Mouse (Mus musculus): ENCODE data around the gene Dmrta2. TPM values are rescaled to one million over a fixed set of nuclear protein-coding genes. Genes with fewer than 3 reads are reported as not detected.
A peak's percentile ranks its signal among the peaks of the same experiment; 100 is the strongest.

Dmrta2 gene
- polyA plus RNA-seq (2015; fragmentation: Nextera tagmentation; extraction: Ambion mirVana), result 0.05 TPM in 2 replicates

GRCm38 (mm10) chr4:109977148-109978067, at the start of gene Dmrta2:
Gene Dmrta2 (plus strand): TSS chr4:109978053.
- Histone ChIP-seq H3K4me3 (replicated peaks) (peak within 1 kb of the TSS; percentile 33), H3K27ac (no peak within 1 kb of the TSS), H3K4me1 (replicated peaks) (peaks cover 32% of the 10 kb centered on the region), H3K4me2 (replicated peaks) (peak within 1 kb of the TSS; percentile 59), H3K9ac (no peak within 1 kb of the TSS), H3K27me3 (replicated peaks) (peaks cover 97% of the 10 kb centered on the region), H3K36me3 (no peaks in the 10 kb centered on the region), H3K9me3 (no peaks in the 10 kb centered on the region)
- WGBS, result under 1% methylated on average over 64 of the region's 64 CpGs
- peak; percentile 33 for ATAC-seq

GRCm38 (mm10) chr4:109929058-109929457, 48.8 kb upstream of the Dmrta2 start:
- no peak for ATAC-seq
- no peaks in the 10 kb centered on the region for H3K36me3 ChIP-seq
- WGBS, result 92% methylated on average over 1 of the region's 1 CpGs

GRCm38 (mm10) chr4:109930445-109930844, 47.4 kb upstream of the Dmrta2 start:
- Histone ChIP-seq H3K4me2 (replicated peaks) (no peak overlapping the region), H3K9me3 (no peaks in the 10 kb centered on the region), H3K36me3 (no peaks in the 10 kb centered on the region), H3K27me3 (replicated peaks) (no peaks in the 10 kb centered on the region), H3K9ac (no peak overlapping the region), H3K4me1 (replicated peaks) (no peaks in the 10 kb centered on the region), H3K27ac (no peak overlapping the region), H3K4me3 (replicated peaks) (no peak overlapping the region)
- 100% methylated on average over 1 of the region's 1 CpGs for WGBS
- ATAC-seq, result no peak

More at GRCm38 (mm10) chr4:109929058-109929457, 48.8 kb upstream of the Dmrta2 start:
- H3K27ac ChIP-seq, result no peak overlapping the region
- no peak overlapping the region for H3K4me3 ChIP-seq (replicated peaks)
- H3K9me3 ChIP-seq, result no peaks in the 10 kb centered on the region
- H3K27me3 ChIP-seq (replicated peaks), result no peaks in the 10 kb centered on the region
- no peak overlapping the region for H3K4me2 ChIP-seq (replicated peaks)
- H3K4me1 ChIP-seq (replicated peaks), result no peaks in the 10 kb centered on the region
- H3K9ac ChIP-seq, result no peak overlapping the region

- Histone ChIP-seq H3K27me3 (replicated peaks) (no peaks in the 10 kb centered on the region), H3K36me3 (no peaks in the 10 kb centered on the region), H3K9ac (no peak overlapping the region), H3K4me3 (replicated peaks) (no peak overlapping the region), H3K4me2 (replicated peaks) (no peak overlapping the region), H3K27ac (no peak overlapping the region), H3K9me3 (no peaks in the 10 kb centered on the region), H3K4me1 (replicated peaks) (no peaks in the 10 kb centered on the region)
- ATAC-seq, result no peak
- 95% methylated on average over 1 of the region's 1 CpGs for WGBS
Measured at GRCm38 (mm10) chr4:109930935-109931334, 46.9 kb upstream of the Dmrta2 start.

DNA sequence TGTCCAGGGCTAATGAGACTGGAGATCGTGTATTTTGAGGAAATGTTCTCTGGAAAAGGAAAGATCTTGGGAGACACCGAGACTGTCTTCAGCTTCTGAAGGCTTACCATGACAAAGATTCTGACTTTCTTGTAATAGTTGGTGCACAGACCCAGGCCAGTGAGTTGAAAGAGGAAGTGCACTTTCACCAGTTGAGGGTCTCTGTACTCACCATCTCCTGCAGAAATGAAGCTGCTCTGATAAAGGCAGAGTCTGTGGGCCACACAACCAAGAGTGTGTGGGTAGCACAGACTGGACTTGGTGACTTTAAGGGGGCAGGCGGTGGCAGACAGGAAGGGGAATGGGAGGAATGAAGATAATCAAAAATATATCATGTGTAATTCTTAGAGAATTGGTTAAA, 41.3 kb upstream of the Dmrta2 start:
- no peaks in the 10 kb centered on the region for H3K27me3 ChIP-seq (replicated peaks)
- no peak overlapping the region for H3K4me2 ChIP-seq (replicated peaks)
- WGBS, result 95% methylated on average over 3 of the region's 3 CpGs
- no peak overlapping the region for H3K9ac ChIP-seq
- H3K4me3 ChIP-seq (replicated peaks), result no peak overlapping the region
- no peak overlapping the region for H3K27ac ChIP-seq
- H3K4me1 ChIP-seq (replicated peaks), result no peaks in the 10 kb centered on the region
- ATAC-seq, result no peak
- H3K36me3 ChIP-seq, result no peaks in the 10 kb centered on the region
- no peaks in the 10 kb centered on the region for H3K9me3 ChIP-seq

GRCm38 (mm10) chr4:109939291-109939690, 38.6 kb upstream of the Dmrta2 start:
- Histone ChIP-seq H3K9me3 (no peaks in the 10 kb centered on the region), H3K4me3 (replicated peaks) (no peak overlapping the region), H3K4me2 (replicated peaks) (no peak overlapping the region), H3K36me3 (no peaks in the 10 kb centered on the region), H3K27ac (no peak overlapping the region), H3K27me3 (replicated peaks) (no peaks in the 10 kb centered on the region), H3K9ac (no peak overlapping the region), H3K4me1 (replicated peaks) (no peaks in the 10 kb centered on the region)
- no peak for ATAC-seq

DNA sequence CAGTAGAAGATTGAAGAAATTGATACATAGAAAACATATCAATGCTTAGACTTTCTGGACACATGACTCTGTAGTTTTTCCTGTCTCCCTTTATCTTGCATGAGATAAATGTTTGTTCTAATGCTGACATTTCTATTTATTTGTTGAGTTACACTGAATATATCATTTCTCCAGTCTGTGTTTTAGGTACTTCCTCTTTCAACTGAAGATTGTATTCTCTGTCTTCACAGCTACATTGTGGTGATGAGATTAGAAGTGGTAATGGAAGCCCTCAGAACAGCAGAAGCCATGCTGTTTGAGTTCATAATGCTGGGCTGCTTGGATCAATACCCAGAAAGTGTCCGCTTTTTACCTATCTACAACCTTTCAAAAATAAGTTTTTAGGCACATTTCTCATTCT, 32.3 kb upstream of the Dmrta2 start:
- no peaks in the 10 kb centered on the region for H3K9me3 ChIP-seq
- H3K36me3 ChIP-seq, result no peaks in the 10 kb centered on the region
- H3K4me2 ChIP-seq (replicated peaks), result no peak overlapping the region
- no peak overlapping the region for H3K4me3 ChIP-seq (replicated peaks)
- no peaks in the 10 kb centered on the region for H3K4me1 ChIP-seq (replicated peaks)
- no peaks in the 10 kb centered on the region for H3K27me3 ChIP-seq (replicated peaks)
- H3K9ac ChIP-seq, result no peak overlapping the region
- 90% methylated on average over 1 of the region's 1 CpGs for WGBS
- ATAC-seq, result no peak
- no peak overlapping the region for H3K27ac ChIP-seq

DNA sequence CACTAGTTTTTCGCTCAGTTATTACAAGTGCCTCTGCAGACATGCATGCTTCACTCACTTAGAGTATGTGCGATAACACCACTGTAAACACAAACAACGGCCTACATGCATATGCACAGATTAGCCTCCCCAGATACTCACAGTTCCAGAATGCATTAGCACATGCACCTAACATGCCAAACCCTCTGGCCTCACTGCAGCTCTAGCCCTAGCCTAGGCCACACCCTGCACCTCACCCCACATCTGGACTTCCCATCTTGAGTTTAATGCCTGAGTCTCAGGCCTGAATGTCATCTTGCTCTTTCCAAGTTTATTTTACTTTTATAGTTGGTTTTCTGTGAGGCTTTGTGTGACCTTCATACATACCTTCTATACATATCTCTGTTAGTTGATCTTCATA, 28.5 kb upstream of the Dmrta2 start:
- 94% methylated on average over 3 of the region's 3 CpGs for WGBS
- H3K9me3 ChIP-seq, result no peaks in the 10 kb centered on the region
- H3K9ac ChIP-seq, result no peak overlapping the region
- no peaks in the 10 kb centered on the region for H3K4me1 ChIP-seq (replicated peaks)
- no peak for ATAC-seq
- H3K36me3 ChIP-seq, result no peaks in the 10 kb centered on the region
- no peak overlapping the region for H3K4me3 ChIP-seq (replicated peaks)
- no peak overlapping the region for H3K27ac ChIP-seq
- no peaks in the 10 kb centered on the region for H3K27me3 ChIP-seq (replicated peaks)
- H3K4me2 ChIP-seq (replicated peaks), result no peak overlapping the region

DNA sequence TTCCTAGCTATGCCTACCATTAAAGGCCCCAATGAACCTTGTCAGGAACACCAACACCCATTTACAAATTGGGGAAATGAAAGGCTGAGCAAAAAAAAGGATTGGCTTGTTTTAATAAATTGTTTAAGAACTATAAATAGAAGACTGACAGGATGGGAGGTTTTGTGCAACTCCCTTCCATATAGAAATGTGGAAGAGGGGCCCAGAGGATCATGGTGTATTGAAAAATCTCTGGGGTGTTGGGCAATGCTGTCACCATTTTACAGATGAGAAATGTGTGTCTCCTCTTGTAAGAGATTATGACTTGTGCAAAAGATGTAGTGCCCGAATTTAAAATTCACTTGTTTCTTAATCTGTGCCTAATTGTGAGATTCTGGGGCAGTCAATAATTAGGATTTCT, 24.3 kb upstream of the Dmrta2 start:
- no peak overlapping the region for H3K4me2 ChIP-seq (replicated peaks)
- no peak overlapping the region for H3K27ac ChIP-seq
- WGBS, result 93% methylated on average over 1 of the region's 1 CpGs
- ATAC-seq, result no peak
- H3K27me3 ChIP-seq (replicated peaks), result no peaks in the 10 kb centered on the region
- H3K4me3 ChIP-seq (replicated peaks), result no peak overlapping the region
- H3K4me1 ChIP-seq (replicated peaks), result no peaks in the 10 kb centered on the region
- no peaks in the 10 kb centered on the region for H3K9me3 ChIP-seq
- no peak overlapping the region for H3K9ac ChIP-seq
- H3K36me3 ChIP-seq, result no peaks in the 10 kb centered on the region

GRCm38 (mm10) chr4:109960201-109960935, 17.5 kb upstream of the Dmrta2 start:
- H3K9me3 ChIP-seq, result no peaks in the 10 kb centered on the region
- H3K27ac ChIP-seq, result no peak overlapping the region
- H3K27me3 ChIP-seq (replicated peaks), result no peaks in the 10 kb centered on the region
- no peaks in the 10 kb centered on the region for H3K4me1 ChIP-seq (replicated peaks)
- H3K4me2 ChIP-seq (replicated peaks), result no peak overlapping the region
- 47% methylated on average over 5 of the region's 5 CpGs for WGBS
- no peak overlapping the region for H3K9ac ChIP-seq
- no peak overlapping the region for H3K4me3 ChIP-seq (replicated peaks)
- no peak for ATAC-seq
- H3K36me3 ChIP-seq, result no peaks in the 10 kb centered on the region

DNA sequence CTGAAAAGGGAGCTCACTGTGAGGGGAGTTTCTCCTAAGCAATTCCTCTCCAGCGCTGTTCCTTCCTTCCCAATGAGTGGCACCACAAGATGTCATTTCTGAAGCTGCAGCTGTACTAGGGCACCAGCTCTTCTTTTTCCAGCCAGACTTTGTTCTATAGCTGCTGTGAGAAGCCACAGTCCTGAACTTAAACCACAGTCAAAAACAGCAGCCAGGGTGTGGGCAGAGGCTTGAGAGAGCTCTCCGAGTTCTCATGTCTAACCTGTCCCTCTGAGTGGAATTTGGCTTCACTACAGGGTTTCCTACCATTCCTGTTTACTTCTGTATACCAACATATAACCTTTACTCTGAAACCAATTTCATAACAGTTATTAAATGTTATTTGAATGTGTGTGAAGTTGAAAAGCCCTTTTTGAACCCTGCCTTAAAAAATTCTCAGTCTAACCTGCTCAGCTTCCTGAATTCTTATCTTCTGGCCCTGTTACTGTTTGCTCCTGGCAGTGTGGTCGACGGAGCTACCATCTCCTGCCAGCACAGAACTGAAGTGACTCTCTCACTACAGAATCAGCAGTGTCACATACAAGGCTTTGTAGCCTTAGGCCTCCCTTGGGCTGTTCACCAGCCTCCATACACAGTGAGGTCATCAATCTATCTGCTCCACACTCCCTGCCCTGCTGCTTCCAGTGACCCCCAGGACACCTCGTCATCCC, 14.1 kb upstream of the Dmrta2 start:
- Histone ChIP-seq H3K4me3 (replicated peaks) (no peak overlapping the region), H3K9ac (no peak overlapping the region), H3K4me1 (replicated peaks) (no peaks in the 10 kb centered on the region), H3K4me2 (replicated peaks) (no peak overlapping the region), H3K9me3 (no peaks in the 10 kb centered on the region), H3K36me3 (no peaks in the 10 kb centered on the region), H3K27ac (no peak overlapping the region), H3K27me3 (replicated peaks) (no peaks in the 10 kb centered on the region)
- WGBS, result 81% methylated on average over 5 of the region's 5 CpGs
- ATAC-seq, result no peak

- no peaks in the 10 kb centered on the region for H3K36me3 ChIP-seq
Measured at GRCm38 (mm10) chr4:109969561-109969960, 8.3 kb upstream of the Dmrta2 start.

More at GRCm38 (mm10) chr4:109969561-109969960, 8.3 kb upstream of the Dmrta2 start:
- no peak for ATAC-seq
- Histone ChIP-seq H3K27ac (no peak overlapping the region), H3K27me3 (replicated peaks) (peaks cover 32% of the 10 kb centered on the region), H3K4me2 (replicated peaks) (no peak overlapping the region), H3K9ac (no peak overlapping the region), H3K4me1 (replicated peaks) (0 out of 2 replicates have a peak, but pooled peaks cover under 1% of the 10 kb centered on the region), H3K9me3 (no peaks in the 10 kb centered on the region), H3K4me3 (replicated peaks) (no peak overlapping the region)
- 86% methylated on average over 5 of the region's 5 CpGs for WGBS

Measured in intestine, embryonic 15.5 days (tissue).